Mouse (Mus musculus): ENCODE data around the gene Lrrc29. TPM values are rescaled to one million over a fixed set of nuclear protein-coding genes. Genes with fewer than 3 reads are reported as not detected.
A peak's percentile ranks its signal among the peaks of the same experiment; 100 is the strongest.
"Not testable (repeated sequence)": the region's sequence is repeated elsewhere in the genome, so short reads cannot be mapped to it uniquely, and the experiment has no call there.

The Lrrc29 gene
- total RNA-seq, 2 experiments from 2014 or later = 7.6 to 7.7 TPM

DNA sequence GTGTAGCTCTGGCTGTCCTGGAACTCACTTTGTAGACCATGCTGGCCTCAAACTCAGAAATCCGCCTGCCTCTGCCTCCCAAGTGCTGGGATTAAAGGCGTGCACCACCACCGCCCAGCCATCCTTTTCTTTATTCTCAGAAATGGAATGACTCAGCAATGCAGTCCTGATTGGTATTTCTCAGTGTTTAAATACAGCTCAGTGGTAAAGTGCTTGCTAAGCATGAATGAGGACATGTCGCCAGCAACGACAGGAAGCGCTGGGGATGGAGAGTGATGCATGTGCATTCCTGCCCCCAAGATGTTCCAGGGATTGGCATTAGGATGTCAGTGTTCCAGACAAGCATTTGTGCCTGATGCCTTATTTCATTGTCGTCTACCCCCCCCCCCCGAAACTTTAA is 22.7 kb downstream of the Lrrc29 start:
- no peak overlapping the region for H3K27ac ChIP-seq
- no peak overlapping the region for H3K4me3 ChIP-seq
- no peak for TF ChIP-seq CTCF (conservative IDR thresholded peaks at IDR 0.05)
- DNase-seq (ENCODE audit: low spot score in 2 of 2) = no peak

DNA sequence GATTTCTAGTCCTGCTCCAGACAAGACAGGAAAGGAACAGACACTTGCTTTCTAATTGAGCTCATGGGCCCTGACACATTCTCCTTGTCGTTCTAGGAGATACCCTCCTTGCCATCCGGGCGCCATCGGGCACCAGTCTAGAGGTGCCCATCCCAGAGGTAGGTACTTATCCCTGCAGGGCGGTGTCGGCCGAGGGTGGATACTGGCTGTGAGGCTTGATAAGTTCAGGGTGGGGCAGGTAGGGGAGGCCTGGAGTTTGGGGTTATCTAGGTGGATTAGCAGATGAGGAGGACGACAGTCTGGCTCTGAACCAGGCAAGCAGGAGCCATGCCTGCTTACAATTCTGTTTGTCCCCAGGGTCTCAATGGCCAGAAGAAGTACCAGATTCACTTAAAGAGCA is 26.1 kb downstream of the Lrrc29 start:
- DNase-seq (ENCODE audit: low spot score in 2 of 2) = no peak
- Histone ChIP-seq H3K27ac (no peak overlapping the region), H3K4me3 (no peak overlapping the region)
- no peak for TF ChIP-seq CTCF (conservative IDR thresholded peaks at IDR 0.05)

DNA sequence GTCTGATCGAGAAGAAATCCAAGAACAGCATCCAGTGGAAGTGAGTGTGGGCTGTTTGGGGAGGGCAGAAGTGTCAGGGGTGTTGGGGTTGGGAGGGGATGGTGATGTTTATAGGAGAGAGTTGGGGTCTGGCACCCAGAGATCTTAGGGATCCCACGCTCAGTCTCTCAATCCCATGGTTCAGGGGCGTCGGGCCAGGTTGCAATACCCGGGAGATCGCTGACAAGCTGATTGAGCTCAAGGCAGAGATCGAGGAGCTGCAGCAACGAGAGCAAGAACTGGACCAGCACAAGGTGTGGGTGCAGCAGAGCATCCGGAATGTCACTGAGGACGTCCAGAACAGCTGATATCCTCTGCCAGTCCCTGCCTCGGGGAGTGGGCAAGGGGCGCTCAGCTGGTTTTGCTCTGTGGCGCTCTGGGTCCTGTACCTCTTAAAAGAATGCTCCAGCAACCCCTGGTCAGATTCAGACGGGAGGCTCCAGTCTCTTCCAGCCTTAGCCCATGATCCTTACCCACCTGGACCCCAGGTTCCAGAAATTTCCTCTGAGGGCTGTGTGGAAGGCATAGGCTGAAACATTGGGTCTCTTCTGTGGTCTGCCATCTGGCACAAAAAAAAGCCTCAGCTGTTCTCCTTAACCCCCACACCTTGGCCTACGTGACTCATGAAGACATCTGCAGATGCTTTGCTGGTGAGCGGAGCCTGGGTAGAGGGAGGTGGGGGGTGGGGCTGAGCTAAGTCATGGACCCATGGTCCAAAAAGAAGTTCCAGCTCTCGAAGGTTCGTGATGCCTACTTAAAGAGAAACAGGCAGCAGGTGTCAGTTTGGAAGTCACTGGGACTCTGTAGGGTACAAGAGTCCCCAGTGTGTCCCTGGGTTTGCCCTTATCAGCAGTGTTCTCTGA is 27.5 kb downstream of the Lrrc29 start:
- H3K27ac ChIP-seq = peak overlapping the region; percentile 84
- no peak for TF ChIP-seq CTCF (conservative IDR thresholded peaks at IDR 0.05)
- DNase-seq (ENCODE audit: low spot score in 2 of 2) = no peak
- H3K4me3 ChIP-seq = peak overlapping the region; percentile 99

DNA sequence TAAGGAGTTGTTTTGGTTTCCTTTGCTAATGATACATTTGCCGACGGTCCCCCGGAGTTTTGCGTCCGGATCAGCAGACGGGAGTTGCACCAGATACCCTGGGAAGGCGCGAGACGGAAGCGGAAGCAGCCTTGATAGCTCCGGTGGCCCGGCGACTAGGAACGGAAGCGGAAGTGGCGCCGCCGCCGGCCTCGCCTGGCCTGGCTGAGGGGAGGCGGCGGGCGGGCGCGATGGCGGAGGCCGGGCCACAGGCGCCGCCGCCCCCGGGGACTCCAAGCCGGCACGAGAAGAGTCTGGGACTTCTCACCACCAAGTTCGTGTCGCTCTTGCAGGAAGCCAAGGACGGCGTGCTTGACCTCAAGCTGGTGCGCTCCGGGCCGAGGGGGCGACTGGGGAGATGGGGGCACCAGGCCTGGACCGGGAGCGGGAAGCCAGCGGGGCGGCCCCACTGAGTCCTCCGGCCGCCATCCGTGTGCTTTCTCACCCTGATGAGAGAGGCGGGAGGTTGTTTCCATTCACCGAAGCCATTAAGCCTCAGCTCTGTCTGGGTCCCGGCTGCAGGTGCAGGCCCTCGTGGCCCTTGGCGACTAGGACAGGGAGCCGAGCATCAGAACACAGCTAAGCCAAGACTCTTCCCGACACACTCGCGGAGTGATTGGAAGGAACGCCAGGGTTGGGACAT is 28.4 kb downstream of the Lrrc29 start, which contains the start of gene E2f4:
Gene E2f4 (plus strand): TSS at position 153 of the 682 bp plus-strand sequence.
- peak within 1 kb of the TSS; percentile 99 for H3K4me3 ChIP-seq
- peak; percentile 92 to 93 for DNase-seq (ENCODE audit: low spot score in 2 of 2)
- peak; percentile 15 for TF ChIP-seq CTCF (conservative IDR thresholded peaks at IDR 0.05)
- H3K27ac ChIP-seq = peak within 1 kb of the TSS; percentile 84

DNA sequence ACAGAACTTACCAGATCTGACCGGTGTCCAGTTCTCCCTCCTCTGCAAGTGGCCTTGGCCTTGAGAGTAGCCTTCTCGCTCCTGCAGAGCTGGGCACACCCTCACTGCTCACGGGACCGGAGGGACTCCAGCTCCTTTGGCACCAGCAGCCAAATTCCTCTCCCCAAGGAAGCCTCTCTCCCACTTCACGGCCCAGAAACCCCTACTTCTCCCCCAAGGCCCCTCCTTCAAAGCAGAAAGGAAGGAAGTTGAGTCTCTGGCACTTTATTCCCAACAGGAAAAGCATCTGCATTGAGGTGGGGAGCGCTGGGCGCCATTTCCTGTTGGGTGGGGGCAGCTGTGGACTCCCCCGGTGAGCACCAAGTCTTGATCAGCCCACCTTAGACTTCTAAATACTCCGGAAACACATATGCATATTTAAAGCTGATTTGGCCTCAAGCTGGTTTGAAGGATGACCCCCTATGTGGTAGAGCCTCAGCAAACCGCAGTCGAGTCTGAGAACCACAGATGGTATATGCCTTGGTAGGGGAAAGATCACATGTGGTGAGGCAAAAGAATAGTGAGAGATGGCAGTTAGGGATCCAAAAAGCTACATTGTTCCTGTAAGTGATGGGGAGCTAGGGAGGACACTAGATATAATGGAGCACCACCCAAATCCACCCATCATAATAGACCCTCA is 30.0 kb downstream of the Lrrc29 start, which contains the start of gene Exoc3l:
Gene Exoc3l (minus strand): TSS at position 207 of the 679 bp plus-strand sequence.
- no peak for TF ChIP-seq CTCF (conservative IDR thresholded peaks at IDR 0.05)
- peak within 1 kb of the TSS; percentile 84 for H3K27ac ChIP-seq
- DNase-seq (ENCODE audit: low spot score in 2 of 2) = no peak
- H3K4me3 ChIP-seq = no peak within 1 kb of the TSS; the same call in 1 of the 2 replicates

DNA sequence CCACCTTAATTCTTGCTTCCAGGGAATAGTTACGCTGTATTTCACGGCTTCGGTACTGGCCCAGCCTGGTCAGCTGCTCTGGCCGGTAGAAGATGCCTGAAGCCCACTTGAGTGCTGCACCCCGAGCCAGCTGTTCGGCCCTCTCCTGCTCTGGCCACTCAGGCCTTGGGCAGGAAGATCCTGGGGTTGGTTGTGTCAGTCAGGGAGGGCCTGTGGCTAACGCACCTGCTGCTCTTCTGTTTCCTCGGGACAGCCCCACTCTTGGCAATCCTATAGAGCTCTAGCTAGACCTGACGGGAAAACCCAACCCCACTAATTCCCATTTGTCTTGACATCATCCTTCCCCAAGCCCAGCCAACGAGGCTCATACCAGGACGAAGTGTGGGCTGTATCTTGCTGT is 30.8 kb downstream of the Lrrc29 start:
- no peak for TF ChIP-seq CTCF (conservative IDR thresholded peaks at IDR 0.05)
- DNase-seq (ENCODE audit: low spot score in 2 of 2) = no peak
- Histone ChIP-seq H3K4me3 (no peak overlapping the region), H3K27ac (no peak overlapping the region)

DNA sequence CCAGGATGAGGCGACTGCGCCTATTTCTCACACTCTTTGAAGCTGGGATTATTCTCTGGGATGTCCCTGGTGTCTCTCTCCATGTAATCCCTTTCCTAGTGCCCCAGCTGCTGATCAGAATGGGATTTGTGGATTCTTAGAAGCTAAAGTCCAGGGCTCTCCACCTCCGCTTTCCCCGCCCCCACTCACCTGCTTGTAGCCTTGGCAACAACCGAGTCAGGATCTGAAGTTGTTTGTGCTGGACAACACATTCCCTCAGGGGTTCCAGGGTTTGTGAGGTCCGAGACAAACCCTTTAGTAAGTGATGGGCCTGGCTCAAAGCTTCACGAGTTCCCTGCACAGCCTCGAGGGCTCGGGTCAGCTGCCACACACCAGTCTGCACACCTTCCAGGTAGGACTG is 31.3 kb downstream of the Lrrc29 start:
- TF ChIP-seq CTCF (conservative IDR thresholded peaks at IDR 0.05) = no peak
- Histone ChIP-seq H3K4me3 (no peak overlapping the region), H3K27ac (no peak overlapping the region)
- DNase-seq (ENCODE audit: low spot score in 2 of 2) = no peak

DNA sequence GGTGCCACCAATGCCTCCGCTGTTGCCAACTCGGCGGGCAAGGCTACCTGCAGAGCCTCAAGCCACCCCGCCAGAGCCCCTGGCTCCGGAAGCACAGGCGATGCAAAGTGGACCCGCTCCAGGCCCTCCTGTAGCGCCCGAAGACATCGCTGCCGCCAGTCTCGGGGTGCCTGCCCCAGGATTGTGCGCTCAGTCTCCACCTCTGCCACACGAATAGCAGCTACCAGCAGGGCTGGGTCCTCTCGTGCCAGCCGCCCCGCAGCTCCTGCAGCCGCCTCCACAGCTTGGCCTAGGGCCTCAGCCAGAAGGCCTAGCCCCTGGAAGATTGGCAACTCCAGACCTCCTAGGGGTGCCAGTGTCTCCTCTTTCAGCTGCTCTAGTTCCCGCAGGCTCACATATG is 32.7 kb downstream of the Lrrc29 start:
- no peak for TF ChIP-seq CTCF (conservative IDR thresholded peaks at IDR 0.05)
- DNase-seq (ENCODE audit: low spot score in 2 of 2) = no peak
- Histone ChIP-seq H3K4me3 (no peak overlapping the region), H3K27ac (no peak overlapping the region)

DNA sequence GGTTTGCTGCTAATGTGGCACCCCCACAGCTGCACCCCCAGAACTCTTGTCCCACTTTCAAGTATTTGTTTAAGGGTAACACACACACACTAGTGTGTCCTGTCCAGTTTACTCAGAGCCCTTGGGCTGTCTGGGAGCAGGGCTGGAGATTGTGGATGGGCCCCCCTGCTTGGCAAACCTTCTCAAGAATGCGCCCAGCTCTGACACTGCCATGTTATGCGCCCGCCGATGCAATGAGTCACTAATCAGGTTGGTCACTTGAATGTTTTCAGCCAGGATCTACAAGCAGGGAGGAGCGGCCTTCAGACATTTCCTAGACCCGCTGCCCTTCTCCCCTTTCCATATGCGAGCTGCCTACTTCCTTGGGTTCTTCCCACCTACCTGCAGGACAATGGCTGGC is 33.6 kb downstream of the Lrrc29 start:
- H3K27ac ChIP-seq = no peak overlapping the region
- H3K4me3 ChIP-seq = no peak overlapping the region
- TF ChIP-seq CTCF (conservative IDR thresholded peaks at IDR 0.05) = no peak
- DNase-seq (ENCODE audit: low spot score in 2 of 2) = no peak

DNA sequence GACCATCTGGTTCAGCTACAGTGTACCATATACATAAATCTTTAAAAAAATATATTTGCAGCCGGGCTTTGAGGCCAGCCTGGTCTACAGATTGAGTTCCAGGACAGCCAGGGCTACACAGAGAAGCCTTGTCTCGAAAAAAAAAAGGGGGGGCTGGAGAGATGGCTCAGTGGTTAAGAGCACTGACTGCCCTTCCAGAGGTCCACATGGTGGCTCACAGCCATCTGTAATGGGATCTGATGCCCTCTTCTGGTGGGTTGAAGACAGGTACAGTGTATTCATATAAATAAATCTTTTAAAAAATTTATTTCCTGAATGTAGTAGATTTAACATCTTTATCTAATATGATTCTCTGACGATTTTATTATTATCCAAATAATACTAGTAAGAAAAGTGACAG is 34.3 kb downstream of the Lrrc29 start:
- DNase-seq (ENCODE audit: low spot score in 2 of 2); H3K4me3 ChIP-seq: not testable (repeated sequence)

DNA sequence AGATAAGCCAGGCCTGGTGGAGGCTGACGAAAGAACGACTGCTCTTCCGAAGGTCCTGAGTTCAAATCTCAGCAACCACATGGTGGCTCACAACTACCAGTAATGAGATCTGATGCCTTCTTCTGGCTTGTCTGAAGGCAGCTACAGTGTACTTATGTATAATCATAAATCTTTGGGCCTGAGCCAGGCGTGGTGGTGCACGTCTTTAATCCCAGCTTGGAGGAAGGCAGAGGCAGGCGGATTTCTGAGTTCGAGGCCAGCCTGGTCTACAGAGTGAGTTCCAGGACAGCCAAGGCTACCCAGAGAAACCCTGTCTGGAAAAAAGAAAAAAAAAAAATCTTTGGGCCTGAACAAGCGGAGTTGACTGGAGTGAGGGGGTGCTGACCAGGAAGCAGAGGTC is 34.7 kb downstream of the Lrrc29 start:
- not testable (repeated sequence) for H3K4me3 ChIP-seq; DNase-seq (ENCODE audit: low spot score in 2 of 2); H3K27ac ChIP-seq

More for the DNA sequence above, 34.3 kb downstream of the Lrrc29 start:
- TF ChIP-seq CTCF (conservative IDR thresholded peaks at IDR 0.05) = peak; percentile 65
- not testable (repeated sequence) for H3K27ac ChIP-seq

DNA sequence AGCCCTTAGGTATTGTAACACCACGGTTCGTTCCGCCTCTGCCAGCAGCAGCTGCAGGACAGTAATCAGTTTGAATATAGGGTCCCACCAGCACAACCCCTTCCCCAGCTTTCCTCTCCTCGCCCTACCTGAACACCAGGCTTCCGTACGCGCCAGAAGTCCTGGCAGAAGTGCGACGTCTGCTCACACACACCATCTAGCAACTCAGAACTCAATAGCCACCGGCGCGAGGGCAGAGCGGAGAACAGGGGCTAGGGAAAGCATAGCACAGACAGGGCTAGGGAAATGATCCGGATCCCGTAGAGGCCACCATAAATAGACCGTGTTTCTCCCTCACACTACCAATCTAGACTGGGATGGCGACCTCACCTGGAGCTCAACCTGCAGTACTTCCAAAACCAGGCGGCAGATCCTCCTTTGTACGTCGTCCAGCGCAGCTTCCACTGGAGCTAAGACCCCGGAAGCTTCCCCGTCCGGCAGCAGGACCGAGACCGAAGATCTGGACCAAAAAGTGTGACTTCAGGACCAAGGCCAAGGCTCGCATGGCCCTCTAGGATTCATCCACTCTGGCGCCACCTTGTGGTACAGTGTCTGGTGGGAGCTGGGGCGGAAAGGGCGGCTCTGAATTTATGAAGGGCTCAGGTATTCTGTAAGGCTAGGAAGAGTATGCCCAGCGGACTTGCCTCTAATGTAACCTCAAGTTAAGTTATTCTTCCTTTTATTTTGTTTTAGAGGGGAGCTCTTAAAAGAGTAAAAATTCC is 35.3 kb downstream of the Lrrc29 start:
- peak; percentile 61 to 80 for DNase-seq (ENCODE audit: low spot score in 2 of 2)
- TF ChIP-seq CTCF (conservative IDR thresholded peaks at IDR 0.05) = peak; percentile 94
- peak overlapping the region; percentile 78 for H3K4me3 ChIP-seq
- H3K27ac ChIP-seq = no peak overlapping the region

Measured in layer of hippocampus, adult 2 months (tissue).